Mouse (Mus musculus) naive thymus-derived CD4-positive, alpha-beta T cell, adult 2 months (primary cell): Measurements from ENCODE around the gene Nup50.

Experiments
- DNase-seq: peaks from one replicate; pipeline ENCODE4 v3.0.0-alpha.2; 2011; ENCODE audit warnings: low read depth

The Nup50 gene

GRCm38 (mm10) chr15:84950053-84950452 lies 26.8 kb downstream of the Nup50 start:
- DNase-seq = no peak

- DNase-seq = no peak
Observed at GRCm38 (mm10) chr15:84953259-84953658, 30.0 kb downstream of the Nup50 start.

DNA sequence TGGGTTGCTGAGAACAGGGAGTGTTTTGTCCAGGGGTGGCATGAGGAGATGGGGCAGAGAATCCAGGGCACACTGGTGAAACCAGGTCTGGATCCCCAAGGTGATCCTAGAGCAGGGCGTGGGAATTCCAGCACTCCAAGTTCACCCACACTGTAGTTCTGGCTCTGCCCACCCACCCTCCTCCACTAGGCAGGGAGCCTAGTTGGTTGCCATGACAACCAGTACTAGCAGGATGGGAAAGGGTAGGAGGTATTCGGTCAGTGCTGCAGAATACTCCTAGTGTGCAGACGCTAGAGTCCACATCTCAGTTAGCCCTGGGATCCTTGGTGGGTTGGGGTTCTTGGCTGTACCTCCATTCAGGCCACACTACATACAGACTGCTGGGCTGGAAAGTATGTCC lies 34.6 kb downstream of the Nup50 start:
- no peak for DNase-seq

- no peak for DNase-seq
Observed at GRCm38 (mm10) chr15:84958331-84958730, 35.1 kb downstream of the Nup50 start.

DNA sequence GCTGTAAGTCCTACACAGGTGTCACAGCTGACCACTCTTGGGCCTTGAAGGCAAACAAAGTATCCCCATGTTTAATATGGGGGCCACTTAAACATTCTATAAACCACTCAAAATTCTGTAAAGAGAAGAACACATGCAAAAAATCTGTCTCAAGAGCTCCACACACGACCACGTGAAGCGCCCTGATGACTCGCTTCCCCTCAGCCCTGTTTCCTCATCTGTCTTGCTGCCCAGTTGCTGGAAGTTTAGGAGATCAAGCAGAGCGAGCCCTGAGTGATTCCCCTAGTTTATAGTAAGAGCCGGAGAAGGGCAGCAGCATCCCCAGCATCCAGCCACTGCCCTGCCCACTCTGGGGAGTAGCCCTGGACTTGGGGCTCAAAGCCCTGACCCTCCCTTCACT lies 36.7 kb downstream of the Nup50 start:
- no peak for DNase-seq

- no peak for DNase-seq
Observed at GRCm38 (mm10) chr15:84960692-84961091, 37.5 kb downstream of the Nup50 start.

- no peak for DNase-seq
Observed at GRCm38 (mm10) chr15:84962518-84962917, 39.3 kb downstream of the Nup50 start.

DNA sequence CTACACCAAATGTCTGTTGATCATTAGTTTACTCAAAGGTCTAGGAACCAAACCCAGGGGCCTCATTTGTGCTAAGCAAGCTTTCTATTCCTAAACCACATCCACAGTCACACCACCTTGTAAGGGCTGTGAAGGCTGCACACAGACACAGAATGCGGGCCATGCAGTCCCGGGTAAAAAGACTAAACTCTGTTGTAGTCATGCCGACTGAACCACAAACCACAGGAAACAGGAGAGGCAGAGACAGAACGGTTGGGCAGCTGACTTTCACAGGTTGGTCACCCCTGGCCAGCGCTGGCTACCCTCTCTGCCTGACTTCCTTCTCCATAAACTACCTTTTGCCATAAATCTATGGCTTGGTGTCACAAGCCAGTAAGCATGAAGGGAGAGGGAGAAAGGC lies 41.6 kb downstream of the Nup50 start:
- DNase-seq = no peak

DNA sequence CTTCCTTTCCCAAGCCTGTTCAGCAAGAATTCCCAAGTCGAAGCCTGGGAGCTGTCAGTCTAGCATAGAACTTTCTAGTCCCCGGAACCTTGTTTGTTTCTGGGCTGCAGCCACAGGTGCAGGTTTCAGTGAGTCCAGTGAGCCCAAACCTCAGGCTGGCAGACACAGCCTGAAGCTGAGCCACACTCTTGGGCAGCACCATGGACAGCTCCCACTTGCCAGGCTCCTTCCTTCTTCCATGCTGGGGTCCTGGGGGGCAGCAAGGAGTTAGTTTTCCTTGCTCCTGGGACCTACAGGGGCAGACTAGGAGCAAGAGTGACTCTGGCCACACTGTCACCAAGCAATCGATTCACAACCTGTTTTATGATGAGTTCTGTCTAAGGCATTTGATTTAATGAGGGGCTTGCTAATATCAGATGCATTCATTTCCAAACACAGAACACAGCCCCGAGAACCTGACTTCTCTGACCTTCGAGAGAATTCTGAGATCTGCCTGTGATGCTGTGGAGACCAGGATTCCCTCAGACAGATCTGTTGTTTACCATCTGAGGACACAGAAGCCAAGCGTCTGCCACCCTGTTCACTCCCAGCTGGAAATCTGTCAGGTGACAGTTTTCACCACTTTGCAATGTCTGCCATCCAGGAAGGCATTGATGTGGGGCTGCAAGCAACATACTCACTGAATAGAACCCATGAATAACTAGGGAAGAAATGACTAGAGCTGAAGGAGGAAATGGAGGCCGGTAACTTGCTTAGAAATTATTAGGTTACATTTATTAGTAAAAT lies 42.6 kb downstream of the Nup50 start:
- peak; percentile 49 for DNase-seq

GRCm38 (mm10) chr15:84968534-84968933 lies 45.3 kb downstream of the Nup50 start:
- no peak for DNase-seq

- no peak for DNase-seq
Observed at GRCm38 (mm10) chr15:84972860-84973543, 49.8 kb downstream of the Nup50 start.

- DNase-seq = no peak
Observed at GRCm38 (mm10) chr15:84973544-84973871, 50.3 kb downstream of the Nup50 start.

- no peak for DNase-seq
Observed at GRCm38 (mm10) chr15:84975729-84976128, 52.5 kb downstream of the Nup50 start.

- no peak for DNase-seq
Observed at GRCm38 (mm10) chr15:84981609-84982313, 58.5 kb downstream of the Nup50 start.

DNA sequence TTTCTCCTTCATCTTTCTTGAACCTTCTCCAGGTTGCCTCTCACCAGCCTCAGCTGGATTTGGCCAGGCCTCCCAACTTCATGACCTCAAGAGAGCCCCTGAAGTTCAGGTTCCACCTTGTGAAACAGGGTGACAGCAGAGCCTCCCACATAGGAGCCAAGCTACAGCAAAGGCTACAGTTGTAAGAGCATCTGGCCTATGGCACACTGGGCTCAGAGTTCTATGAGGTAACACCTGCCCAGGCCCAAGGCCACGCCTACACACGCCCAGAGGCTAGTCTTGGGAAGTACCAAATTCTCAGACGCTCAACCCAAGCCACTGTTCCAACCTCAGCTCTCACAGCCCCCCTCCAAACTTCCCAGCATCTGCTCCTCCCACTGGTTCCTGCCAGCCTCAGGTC lies 59.7 kb downstream of the Nup50 start:
- DNase-seq = no peak

GRCm38 (mm10) chr15:84983721-84984120 lies 60.5 kb downstream of the Nup50 start:
- DNase-seq = no peak

GRCm38 (mm10) chr15:84985516-84986160 lies 62.4 kb downstream of the Nup50 start:
- DNase-seq = peak; percentile 13

DNA sequence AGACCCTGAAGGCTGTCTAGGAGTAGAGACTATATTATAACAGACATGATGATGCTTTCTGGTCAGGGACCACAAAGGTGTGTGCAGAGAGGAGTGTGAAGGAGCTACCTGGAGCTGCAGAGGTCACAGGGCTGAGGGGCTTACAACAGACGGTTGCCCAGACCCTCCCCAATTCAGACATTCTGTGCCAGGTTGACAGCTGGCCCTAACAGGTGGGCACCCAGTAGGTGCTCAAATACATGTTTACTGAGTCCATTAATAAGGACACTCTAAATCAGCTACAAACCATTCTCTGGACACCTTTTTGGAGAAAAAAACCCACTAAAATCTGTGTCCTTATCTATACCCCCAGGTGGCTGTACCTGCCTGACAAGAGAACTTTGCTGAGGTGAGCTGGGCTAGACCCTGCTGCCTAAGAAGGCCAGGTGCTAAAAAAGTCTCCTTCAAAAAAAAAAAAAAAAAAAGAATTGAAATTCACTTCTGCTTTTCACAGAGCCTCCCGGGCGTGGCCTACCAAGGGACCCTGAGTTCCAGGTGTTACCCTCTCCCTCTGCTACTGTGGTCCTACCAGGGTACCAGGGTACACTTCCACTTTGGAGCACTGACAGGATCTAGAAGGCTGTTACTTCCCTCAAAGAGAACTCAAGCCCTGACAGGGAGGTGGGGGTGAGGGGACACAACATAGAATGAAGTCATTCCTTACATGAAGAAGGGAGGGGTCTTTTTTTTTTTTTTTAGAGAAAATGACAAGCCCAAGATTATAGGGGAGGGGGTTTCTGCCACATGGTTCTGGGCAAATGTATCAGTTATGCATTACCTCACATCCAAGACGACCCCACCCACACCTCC lies 63.2 kb downstream of the Nup50 start:
- peak; percentile 26 for DNase-seq

- DNase-seq = peak; percentile 60
Observed at GRCm38 (mm10) chr15:84987020-84987815, 64.0 kb downstream of the Nup50 start.

DNA sequence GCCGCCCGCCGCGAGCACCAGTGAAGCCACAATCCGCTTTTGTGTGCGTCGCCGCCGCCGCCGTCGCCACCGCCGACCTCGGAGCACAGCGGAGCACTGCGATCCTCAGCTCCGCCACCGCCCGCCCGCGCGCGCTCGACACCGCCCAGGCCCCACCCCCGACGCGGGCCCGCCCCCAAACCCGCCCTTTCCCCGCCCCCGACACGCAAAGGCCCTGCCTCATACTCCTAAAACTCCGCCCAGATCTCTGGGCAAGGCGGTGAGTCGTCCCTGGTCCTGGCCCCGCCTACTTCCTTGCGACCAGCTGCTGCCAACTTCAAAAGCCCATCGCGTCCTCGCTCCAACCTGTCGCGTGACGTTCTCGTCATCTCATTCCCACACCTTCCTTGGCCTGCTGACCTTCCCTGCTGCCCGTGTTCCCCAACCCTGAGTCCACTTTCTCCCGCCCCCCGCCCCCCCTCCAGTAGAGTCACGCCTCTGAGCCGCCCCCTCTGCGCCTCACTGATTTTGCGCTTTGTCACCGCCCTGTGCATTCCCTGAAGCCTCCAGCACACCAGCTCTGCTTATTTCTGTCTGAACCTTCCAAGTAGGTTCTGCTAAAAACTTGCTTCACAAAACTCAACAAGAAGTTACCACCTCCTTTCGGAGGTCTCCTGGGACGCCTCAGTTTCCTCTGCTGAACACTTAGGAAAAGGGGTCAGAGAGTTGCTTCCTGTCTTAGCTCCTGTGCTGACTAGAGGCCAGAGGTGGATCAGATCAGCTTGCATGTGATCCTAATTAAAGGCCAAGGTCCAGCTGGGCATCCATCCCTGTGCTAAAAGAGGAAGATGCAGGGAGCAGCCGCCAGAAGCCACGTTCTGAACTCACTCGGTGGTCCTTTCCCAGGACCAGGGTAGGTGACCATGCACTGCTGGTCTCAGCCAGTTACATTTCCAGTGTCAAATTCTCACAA lies 64.9 kb downstream of the Nup50 start, which contains the start of gene 5031439G07Rik:
TSS of gene 5031439G07Rik (minus strand) at position 678 of the 952 bp plus-strand sequence.
- DNase-seq = peak; percentile 95
